Mouse (Mus musculus): ENCODE measurements around the gene Myo3b.

DNA sequence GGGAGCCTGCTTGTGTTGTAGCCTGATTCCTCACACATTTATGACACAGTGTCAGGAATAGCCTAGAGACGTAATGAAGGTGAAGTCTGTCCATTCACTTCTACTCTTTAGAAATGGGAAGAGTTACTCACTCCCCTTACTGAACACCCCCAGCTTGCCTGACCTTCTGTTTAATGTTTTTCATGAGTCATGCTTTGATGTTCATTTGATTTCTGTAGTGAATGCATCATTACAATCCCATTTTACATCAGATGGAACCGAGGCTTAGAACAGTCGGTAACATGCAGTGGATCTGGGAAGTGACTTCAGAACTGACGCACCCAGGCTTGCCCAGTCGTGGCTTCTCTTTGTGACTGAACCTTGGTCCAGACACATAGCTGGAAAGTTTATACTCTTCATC is 131.5 kb downstream of the Myo3b start:
- TF ChIP-seq GATA1 (IDR thresholded peaks at IDR 0.05; ENCODE audit: low read length) (no peak), TAL1 (IDR thresholded peaks at IDR 0.05; ENCODE audit: low read length) (no peak)

Data from erythroblast, embryonic 14.5 days (primary cell).